Mouse (Mus musculus) neutrophil, adult 59 days (primary cell): ENCODE data around the gene Cmya5. TPM values are rescaled to one million over a fixed set of nuclear protein-coding genes. Genes with fewer than 3 reads are reported as not detected.

Experiments
- total RNA-seq, 2 experiments: library from RNA; stranded (reverse); gene quantifications; 1 replicate in 1 of 2; 2 replicates in 1 of 2; pipeline ENCODE4 v1.2.4; 2023

The Cmya5 gene
- under 1 TPM; 0.07 to 0.13 TPM for total RNA-seq

GRCm38 (mm10) chr13:93144336-93145167 is at the start of gene Cmya5:
Gene Cmya5 (minus strand): TSS chr13:93144724.

GRCm38 (mm10) chr13:93191831-93192645 is 47.5 kb upstream of the Cmya5 start, which contains the start of gene Tent2:
Gene Tent2 (minus strand): TSS chr13:93192385.

Other genes with a start within 250 kb of the Cmya5 start
- 10 to 100 TPM; 64.2 to 65.4 TPM for gene Tent2, start 47.7 kb upstream of the Cmya5 start, total RNA-seq
- gene Homer1, start 154.9 kb upstream of the Cmya5 start, total RNA-seq, result 1 to 10 TPM; 5.2 to 7.6 TPM